Mouse (Mus musculus): ENCODE results near the gene Gdf10.

- TF ChIP-seq CEBPB (IDR thresholded peaks at IDR 0.05; ENCODE audit: insufficient read depth, poor library complexity, severe bottlenecking) (no peak), POLR2A (IDR thresholded peaks at IDR 0.05; ENCODE audit: insufficient read length, low read depth) (no peak), REST (IDR thresholded peaks at IDR 0.05; ENCODE audit: insufficient read depth, insufficient read length) (no peak), E2F4 (IDR thresholded peaks at IDR 0.05; ENCODE audit: insufficient read depth) (no peak), MAX (IDR thresholded peaks at IDR 0.05; ENCODE audit: low read depth) (no peak), TCF12 (IDR thresholded peaks at IDR 0.05; ENCODE audit: insufficient read depth, poor library complexity, severe bottlenecking) (no peak), MYOG (IDR thresholded peaks at IDR 0.05; ENCODE audit: control insufficient read depth in 1 of 3, insufficient read depth in 1 of 3, insufficient read length in 2 of 3, low read depth in 2 of 3) (no peak), TCF3 (IDR thresholded peaks at IDR 0.05; ENCODE audit: insufficient read length, low read depth) (no peak), POLR2AphosphoS2 (IDR thresholded peaks at IDR 0.05; ENCODE audit: insufficient read length, low read depth) (no peak), USF1 (IDR thresholded peaks at IDR 0.05; ENCODE audit: low read depth) (no peak), SRF (IDR thresholded peaks at IDR 0.05; ENCODE audit: control insufficient read depth, insufficient read length, low read depth) (no peak), MYOD1 (IDR thresholded peaks at IDR 0.05; ENCODE audit: control insufficient read depth in 1 of 3, insufficient read length in 2 of 3, low read depth in 2 of 3) (no peak)
Measured at GRCm38 (mm10) chr14:33978604-33979059, 55.2 kb downstream of the Gdf10 start, which contains the start of gene Zfp488.
